Mouse (Mus musculus) neural tube, embryonic 13.5 days (tissue): ENCODE data around the gene Morn4. TPM values are rescaled to one million over a fixed set of nuclear protein-coding genes. Genes with fewer than 3 reads are reported as not detected.

ENCODE experiments used
- ATAC-seq: fragments of 200-750 bp; cut with Nextera tagmentation; 2 replicates; pipeline ENCODE4 v1.8.0; 2017; ENCODE audit warnings: low read depth, mild to moderate bottlenecking, moderate TSS enrichment, moderate library complexity
- H3K27ac ChIP-seq: fragments of 300-500 bp; sonication (generic); replicated peaks from 2 replicates; pipeline ENCODE4 v1.5.1; 2015; ENCODE audit warnings: moderate library complexity, mild to moderate bottlenecking, inconsistent platforms
- H3K27me3 ChIP-seq: fragments of 300-500 bp; sonication (generic); 2 replicates; pipeline ENCODE4 v1.6.1; 2015; ENCODE audit warnings: mild to moderate bottlenecking, inconsistent platforms
- H3K36me3 ChIP-seq: fragments of 300-500 bp; sonication (generic); 2 replicates; pipeline ENCODE4 v1.6.1; 2015; ENCODE audit warnings: mild to moderate bottlenecking, inconsistent platforms
- H3K4me1 ChIP-seq: fragments of 300-500 bp; sonication (generic); replicated peaks from 2 replicates; pipeline ENCODE4 v1.6.1; 2015; ENCODE audit warnings: inconsistent platforms
- H3K4me2 ChIP-seq: fragments of 300-500 bp; sonication (generic); 2 replicates; pipeline ENCODE4 v1.6.1; 2015; ENCODE audit warnings: inconsistent platforms, mild to moderate bottlenecking, moderate library complexity
- H3K4me3 ChIP-seq: fragments of 300-500 bp; sonication (generic); 2 replicates; pipeline ENCODE4 v1.5.1; 2015; ENCODE audit warnings: mild to moderate bottlenecking, inconsistent platforms
- H3K9ac ChIP-seq: fragments of 300-500 bp; sonication (generic); 2 replicates; pipeline ENCODE4 v1.6.1; 2015; ENCODE audit warnings: moderate library complexity, mild to moderate bottlenecking, inconsistent platforms
- H3K9me3 ChIP-seq: fragments of 300-500 bp; sonication (generic); 2 replicates; pipeline ENCODE4 v1.6.1; 2016; ENCODE audit warnings: inconsistent platforms
- WGBS: fragments of 180-500 bp; shearing (Covaris S2); methylation state at CpG from one replicate; pipeline ENCODE4 v1.1.7; 2015; 5-methylcytosine and 5-hydroxymethylcytosine counted together
- polyA plus RNA-seq: library from polyadenylated mRNA; unstranded; fragments of >200 nt; fragmentation: Nextera tagmentation; extraction: Ambion mirVana; gene quantifications from 2 replicates; pipeline ENCODE4 v1.2.1, GENCODE M21; 2015

Gene Morn4
- polyA plus RNA-seq, 1 experiment from 2014 or later = 125 TPM

GRCm38 (mm10) chr19:42079950-42080349 is 6.2 kb downstream of the Morn4 start:
- Histone ChIP-seq H3K4me2 (no peak overlapping the region), H3K9ac (no peak overlapping the region), H3K4me1 (no peaks in the 10 kb centered on the region), H3K27me3 (no peaks in the 10 kb centered on the region), H3K27ac (no peak overlapping the region), H3K4me3 (no peak overlapping the region), H3K9me3 (no peaks in the 10 kb centered on the region), H3K36me3 (peaks cover 42% of the 10 kb centered on the region)
- ATAC-seq = no peak
- 79% methylated on average over 5 of the region's 5 CpGs for WGBS

DNA sequence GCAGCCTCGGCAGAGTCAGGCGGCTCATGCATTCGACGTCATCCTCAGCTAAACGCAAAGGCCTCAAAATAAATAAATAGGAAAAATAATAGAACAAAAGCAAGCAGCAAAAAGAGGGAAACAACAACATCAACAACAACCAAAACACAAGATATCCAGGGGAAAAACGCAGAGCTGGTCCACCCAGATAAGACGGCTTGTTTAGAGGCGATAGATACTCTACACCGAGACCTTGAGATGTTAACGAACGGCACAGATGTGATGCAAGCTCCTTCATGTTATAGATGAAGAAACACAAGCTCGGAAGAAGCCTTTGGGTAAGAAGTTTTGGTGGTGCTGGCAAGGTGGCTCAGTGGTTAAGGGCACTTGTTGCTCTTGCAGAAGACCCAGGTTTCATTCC is 7.2 kb downstream of the Morn4 start:
- 95% methylated on average over 12 of the region's 12 CpGs for WGBS
- no peaks in the 10 kb centered on the region for H3K4me1 ChIP-seq
- H3K9ac ChIP-seq = no peak overlapping the region
- no peak overlapping the region for H3K4me2 ChIP-seq
- peaks cover 52% of the 10 kb centered on the region for H3K36me3 ChIP-seq
- H3K4me3 ChIP-seq = no peak overlapping the region
- no peaks in the 10 kb centered on the region for H3K9me3 ChIP-seq
- no peak overlapping the region for H3K27ac ChIP-seq
- no peak for ATAC-seq
- H3K27me3 ChIP-seq = no peaks in the 10 kb centered on the region

GRCm38 (mm10) chr19:42078566-42078965 is 7.6 kb downstream of the Morn4 start:
- Histone ChIP-seq H3K4me3 (no peak overlapping the region), H3K9me3 (no peaks in the 10 kb centered on the region), H3K27me3 (no peaks in the 10 kb centered on the region), H3K9ac (no peak overlapping the region), H3K4me1 (no peaks in the 10 kb centered on the region), H3K36me3 (peaks cover 56% of the 10 kb centered on the region), H3K4me2 (no peak overlapping the region), H3K27ac (no peak overlapping the region)
- 96% methylated on average over 8 of the region's 8 CpGs for WGBS
- ATAC-seq = no peak

DNA sequence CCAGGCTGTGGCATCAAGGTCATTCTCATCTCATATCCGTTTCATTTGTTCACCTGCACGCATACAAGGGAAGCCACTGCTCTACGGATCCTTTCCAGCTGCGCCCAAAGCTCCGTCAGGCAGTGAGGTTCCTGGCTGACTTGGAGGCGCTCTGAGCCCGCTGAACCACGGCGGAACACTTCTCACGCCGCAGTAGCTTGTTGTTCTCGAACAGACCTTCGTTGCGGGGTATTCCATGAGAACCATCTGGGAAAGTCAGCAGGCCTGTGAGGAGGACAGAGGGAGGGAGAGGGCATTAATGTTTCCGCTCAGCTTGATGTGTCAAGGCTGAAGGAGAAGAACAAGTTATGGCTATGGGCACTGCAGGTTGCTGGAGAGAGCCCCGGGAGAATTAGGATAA is 10.2 kb downstream of the Morn4 start:
- H3K36me3 ChIP-seq = peaks cover 66% of the 10 kb centered on the region

GRCm38 (mm10) chr19:42075051-42075450 is 11.1 kb downstream of the Morn4 start:
- ATAC-seq = no peak
- H3K9ac ChIP-seq = no peak overlapping the region
- H3K36me3 ChIP-seq = peaks cover 66% of the 10 kb centered on the region
- no peaks in the 10 kb centered on the region for H3K4me1 ChIP-seq
- H3K27me3 ChIP-seq = no peaks in the 10 kb centered on the region
- WGBS = 84% methylated on average over 2 of the region's 2 CpGs
- no peak overlapping the region for H3K4me3 ChIP-seq
- H3K9me3 ChIP-seq = no peaks in the 10 kb centered on the region
- no peak overlapping the region for H3K4me2 ChIP-seq
- H3K27ac ChIP-seq = no peak overlapping the region

More for the DNA sequence above, 10.2 kb downstream of the Morn4 start:
- no peaks in the 10 kb centered on the region for H3K27me3 ChIP-seq
- no peak overlapping the region for H3K27ac ChIP-seq
- no peak overlapping the region for H3K4me3 ChIP-seq
- WGBS = 83% methylated on average over 16 of the region's 16 CpGs
- no peak overlapping the region for H3K4me2 ChIP-seq
- no peak overlapping the region for H3K9ac ChIP-seq
- H3K9me3 ChIP-seq = no peaks in the 10 kb centered on the region
- no peak for ATAC-seq
- H3K4me1 ChIP-seq = no peaks in the 10 kb centered on the region

GRCm38 (mm10) chr19:42072802-42073201 is 13.4 kb downstream of the Morn4 start:
- Histone ChIP-seq H3K4me1 (no peaks in the 10 kb centered on the region), H3K27ac (no peak overlapping the region), H3K27me3 (no peaks in the 10 kb centered on the region), H3K9me3 (no peaks in the 10 kb centered on the region), H3K9ac (no peak overlapping the region), H3K4me2 (no peak overlapping the region), H3K4me3 (no peak overlapping the region), H3K36me3 (peaks cover 51% of the 10 kb centered on the region)
- 84% methylated on average over 7 of the region's 7 CpGs for WGBS
- ATAC-seq = no peak

DNA sequence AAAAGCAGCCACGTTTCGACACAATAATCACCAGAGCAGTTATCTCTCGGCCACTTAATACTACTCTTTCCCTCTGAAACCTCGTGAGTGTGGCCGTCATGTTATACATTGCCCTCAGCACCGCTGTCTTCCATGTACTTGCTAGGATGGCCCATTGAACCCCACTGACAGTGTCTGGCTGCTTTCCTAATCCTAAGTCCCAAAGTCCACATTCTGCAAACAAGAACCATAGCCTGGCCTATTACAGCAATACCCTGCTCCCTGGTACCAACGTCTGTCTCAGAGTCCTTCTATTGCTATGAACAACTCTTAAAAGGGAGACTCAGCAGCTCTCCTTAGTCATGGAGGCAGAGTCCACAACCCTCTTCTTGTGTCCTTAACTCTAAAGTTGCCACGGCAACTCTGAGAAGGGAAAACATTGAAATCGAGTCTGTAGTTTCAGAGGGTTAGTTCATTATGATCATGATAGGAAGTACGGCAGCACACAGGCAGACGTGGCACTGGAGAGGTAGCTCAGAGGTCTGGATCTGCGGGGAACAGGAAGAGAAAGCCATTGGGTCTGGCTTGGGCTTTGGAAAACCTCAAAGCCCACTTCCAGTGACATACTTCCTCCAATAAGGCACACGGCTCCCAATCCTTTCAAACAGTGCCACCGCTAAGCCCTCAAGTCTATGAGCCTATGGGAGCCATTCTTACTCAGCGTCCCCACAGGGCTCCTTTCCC is 14.1 kb downstream of the Morn4 start:
- H3K9ac ChIP-seq = no peak overlapping the region
- ATAC-seq = no peak
- 85% methylated on average over 15 of the region's 15 CpGs for WGBS
- H3K27me3 ChIP-seq = no peaks in the 10 kb centered on the region
- no peak overlapping the region for H3K4me3 ChIP-seq
- peaks cover 44% of the 10 kb centered on the region for H3K36me3 ChIP-seq
- no peaks in the 10 kb centered on the region for H3K4me1 ChIP-seq
- no peak overlapping the region for H3K4me2 ChIP-seq
- no peaks in the 10 kb centered on the region for H3K9me3 ChIP-seq
- H3K27ac ChIP-seq = no peak overlapping the region

DNA sequence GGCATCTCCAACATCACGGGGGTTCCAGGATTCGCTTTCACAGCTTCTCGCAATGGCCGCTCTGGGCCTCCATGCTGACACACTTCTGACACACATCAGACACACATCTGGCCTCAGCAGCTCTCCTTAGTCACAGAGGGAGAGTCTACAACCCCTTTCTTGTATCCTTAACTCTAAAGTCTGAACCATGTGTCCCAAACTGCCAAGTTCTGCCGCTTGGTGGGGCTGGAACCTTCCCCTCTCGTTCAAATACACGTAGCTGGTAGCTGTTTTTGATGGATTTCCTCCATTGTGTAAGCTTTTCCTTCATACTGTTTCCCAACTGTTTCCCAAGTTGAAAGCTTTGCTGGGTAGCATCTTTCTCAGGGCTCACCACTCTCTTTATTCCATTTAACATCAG is 14.9 kb downstream of the Morn4 start:
- H3K4me2 ChIP-seq = no peak overlapping the region
- H3K27me3 ChIP-seq = no peaks in the 10 kb centered on the region
- H3K9me3 ChIP-seq = no peaks in the 10 kb centered on the region
- no peak for ATAC-seq
- 82% methylated on average over 7 of the region's 7 CpGs for WGBS
- H3K4me3 ChIP-seq = no peak overlapping the region
- H3K27ac ChIP-seq = no peak overlapping the region
- peaks cover 37% of the 10 kb centered on the region for H3K36me3 ChIP-seq
- H3K4me1 ChIP-seq = no peaks in the 10 kb centered on the region
- H3K9ac ChIP-seq = no peak overlapping the region

DNA sequence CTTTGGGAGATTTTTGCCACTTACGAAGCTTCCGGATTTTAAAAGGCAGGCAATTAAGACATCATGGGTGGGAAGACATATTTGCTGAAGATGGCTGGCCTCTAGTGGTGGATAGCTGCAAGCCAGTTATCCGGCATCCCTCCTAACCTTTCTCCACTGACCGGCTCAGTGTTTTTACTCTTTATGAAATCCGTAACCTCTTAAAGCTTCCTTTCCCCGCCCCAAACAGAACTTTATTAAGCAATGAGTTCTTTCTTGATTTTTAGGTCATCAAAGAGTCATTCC is 17.0 kb downstream of the Morn4 start:
- Histone ChIP-seq H3K36me3 (peaks cover 16% of the 10 kb centered on the region), H3K27ac (no peak overlapping the region), H3K4me3 (no peak overlapping the region), H3K4me2 (no peak overlapping the region), H3K27me3 (no peaks in the 10 kb centered on the region), H3K9ac (no peak overlapping the region), H3K4me1 (no peaks in the 10 kb centered on the region), H3K9me3 (no peaks in the 10 kb centered on the region)
- no peak for ATAC-seq
- 78% methylated on average over 6 of the region's 6 CpGs for WGBS

DNA sequence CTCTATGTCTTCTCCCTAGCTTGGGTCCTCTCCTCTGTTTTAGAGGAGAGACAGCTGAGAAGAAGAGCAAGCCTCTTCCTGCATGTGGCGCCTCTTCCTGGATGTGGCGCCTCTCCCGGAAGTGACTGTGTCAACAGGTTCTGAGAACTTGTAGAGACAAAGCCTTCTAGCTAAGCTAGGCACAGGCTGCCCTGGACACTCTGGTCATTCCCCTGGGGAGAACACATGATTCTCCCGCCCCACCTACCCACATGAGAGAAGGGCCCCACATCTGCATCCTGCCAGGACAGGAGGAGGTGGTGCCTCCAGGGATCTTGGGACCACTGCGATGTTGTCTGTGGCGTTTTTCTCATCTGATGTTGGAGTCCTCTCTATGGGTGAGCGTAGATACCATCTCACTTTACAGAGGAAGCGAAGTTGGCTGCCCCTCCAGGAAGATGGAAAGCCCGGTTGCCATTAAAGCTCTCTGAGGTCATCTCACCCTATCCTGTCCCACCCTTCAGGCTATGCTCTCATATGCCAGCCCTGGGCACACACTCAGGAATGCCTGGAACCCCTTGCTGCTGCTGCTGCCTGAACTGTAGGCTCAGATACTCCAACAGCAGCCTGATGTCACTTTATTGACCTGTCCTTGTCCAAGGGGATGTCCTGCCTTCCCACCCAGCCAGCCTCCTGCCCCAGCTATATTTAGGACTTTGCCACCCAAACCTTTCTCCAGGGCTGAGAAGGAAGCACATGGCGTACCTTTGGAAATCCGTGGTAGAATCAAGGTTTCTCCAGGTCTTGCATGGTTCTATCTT is 17.5 kb downstream of the Morn4 start:
- Histone ChIP-seq H3K4me2 (no peak overlapping the region), H3K27ac (no peak overlapping the region)
- no peak for ATAC-seq

DNA sequence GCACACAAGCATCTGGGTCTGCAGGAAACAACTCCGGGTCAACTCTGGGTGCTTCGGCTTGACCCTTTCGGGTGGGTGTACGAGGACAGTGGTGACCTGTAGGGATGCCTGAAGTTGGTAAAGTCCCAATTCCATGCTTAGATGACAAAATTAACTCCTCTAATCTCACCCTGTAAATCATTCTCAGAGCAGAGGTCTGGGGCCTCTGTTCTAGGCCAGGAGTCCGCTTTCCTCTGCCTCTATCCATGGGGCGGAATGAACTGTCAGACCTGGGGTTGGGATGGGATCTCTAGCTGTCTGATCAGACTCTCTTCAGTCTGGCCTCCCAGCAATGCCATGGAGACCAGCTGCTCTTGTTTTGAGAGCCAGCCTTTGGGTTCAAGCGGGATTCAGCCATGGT is 24.7 kb downstream of the Morn4 start:
- no peaks in the 10 kb centered on the region for H3K27me3 ChIP-seq
- no peak for ATAC-seq
- 92% methylated on average over 7 of the region's 7 CpGs for WGBS

More for the DNA sequence above, 17.5 kb downstream of the Morn4 start:
- no peaks in the 10 kb centered on the region for H3K4me1 ChIP-seq
- no peaks in the 10 kb centered on the region for H3K27me3 ChIP-seq
- no peak overlapping the region for H3K4me3 ChIP-seq
- H3K9me3 ChIP-seq = no peaks in the 10 kb centered on the region
- peaks cover 11% of the 10 kb centered on the region; the same call in 1 of the 2 replicates for H3K36me3 ChIP-seq
- no peak overlapping the region for H3K9ac ChIP-seq
- 84% methylated on average over 11 of the region's 11 CpGs for WGBS

GRCm38 (mm10) chr19:42058426-42058825 is 27.7 kb downstream of the Morn4 start:
- Histone ChIP-seq H3K36me3 (no peaks in the 10 kb centered on the region), H3K27me3 (no peaks in the 10 kb centered on the region), H3K4me1 (no peaks in the 10 kb centered on the region), H3K4me3 (no peak overlapping the region), H3K27ac (no peak overlapping the region), H3K9me3 (no peaks in the 10 kb centered on the region), H3K9ac (no peak overlapping the region), H3K4me2 (no peak overlapping the region)
- ATAC-seq = no peak
- 73% methylated on average over 7 of the region's 7 CpGs for WGBS

More for the DNA sequence above, 24.7 kb downstream of the Morn4 start:
- H3K27ac ChIP-seq = no peak overlapping the region
- no peak overlapping the region for H3K9ac ChIP-seq
- H3K4me3 ChIP-seq = no peak overlapping the region
- no peaks in the 10 kb centered on the region for H3K36me3 ChIP-seq
- H3K9me3 ChIP-seq = no peaks in the 10 kb centered on the region
- no peak overlapping the region for H3K4me2 ChIP-seq
- H3K4me1 ChIP-seq = no peaks in the 10 kb centered on the region
